Mouse (Mus musculus): Measurements from ENCODE around the gene Vma21. TPM values are rescaled to one million over a fixed set of nuclear protein-coding genes. Genes with fewer than 3 reads are reported as not detected.

The Vma21 gene
- polyA plus RNA-seq, 1 experiment = 27.5 TPM

DNA sequence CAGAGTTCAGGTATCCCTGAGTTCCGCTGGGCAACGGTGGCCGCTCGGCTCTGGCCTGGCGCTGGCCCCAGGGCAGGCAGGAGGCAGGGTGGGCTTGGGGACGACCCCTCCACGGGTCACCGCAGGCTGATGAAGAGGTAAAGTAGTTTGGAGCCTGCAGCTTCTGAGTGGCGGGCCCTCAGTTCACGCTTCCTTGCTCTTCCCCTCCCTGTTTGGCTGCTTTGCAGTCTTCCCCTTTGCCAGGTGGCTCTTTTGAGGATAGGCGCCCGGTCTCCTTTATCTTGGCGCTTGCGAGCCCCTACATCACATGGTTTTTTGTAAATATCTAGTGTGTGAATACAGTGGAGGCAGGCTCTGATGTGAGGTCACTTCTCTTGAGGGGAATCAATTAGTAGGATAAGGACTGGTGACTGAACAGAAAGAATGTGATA is 1.2 kb downstream of the Vma21 start:
- WGBS = 11% methylated on average over 14 of the region's 14 CpGs

GRCm38 (mm10) chrX:71838911-71839310 is 23.2 kb downstream of the Vma21 start:
- Histone ChIP-seq H3K4me1 (ENCODE audit: control insufficient read depth, insufficient read depth, low read length) (no peaks in the 10 kb centered on the region), H3K27ac (ENCODE audit: insufficient read depth, low read length) (no peak overlapping the region), H3K27me3 (ENCODE audit: control insufficient read depth, insufficient read depth, low read length) (no peaks in the 10 kb centered on the region), H3K4me3 (replicated peaks; ENCODE audit: insufficient read depth, low read depth, low read length) (no peak overlapping the region)
- 34% methylated on average over 4 of the region's 4 CpGs for WGBS
- no peak for DNase-seq
- TF ChIP-seq POLR2A (IDR thresholded peaks at IDR 0.05; ENCODE audit: borderline replicate concordance, insufficient read depth, low read length) = no peak
- TF ChIP-seq CTCF (IDR thresholded peaks at IDR 0.05; ENCODE audit: borderline replicate concordance, insufficient read depth, low read depth, low read length) = no peak

More for the DNA sequence above, 1.2 kb downstream of the Vma21 start:
- Histone ChIP-seq H3K4me3 (replicated peaks; ENCODE audit: insufficient read depth, low read depth, low read length) (peak overlapping the region; percentile 94), H3K4me1 (ENCODE audit: control insufficient read depth, insufficient read depth, low read length) (no peaks in the 10 kb centered on the region), H3K27me3 (ENCODE audit: control insufficient read depth, insufficient read depth, low read length) (no peaks in the 10 kb centered on the region), H3K27ac (ENCODE audit: insufficient read depth, low read length) (peak overlapping the region; percentile 97)
- TF ChIP-seq POLR2A (IDR thresholded peaks at IDR 0.05; ENCODE audit: borderline replicate concordance, insufficient read depth, low read length) (no peak), CTCF (IDR thresholded peaks at IDR 0.05; ENCODE audit: borderline replicate concordance, insufficient read depth, low read depth, low read length) (no peak)
- DNase-seq = no peak

DNA sequence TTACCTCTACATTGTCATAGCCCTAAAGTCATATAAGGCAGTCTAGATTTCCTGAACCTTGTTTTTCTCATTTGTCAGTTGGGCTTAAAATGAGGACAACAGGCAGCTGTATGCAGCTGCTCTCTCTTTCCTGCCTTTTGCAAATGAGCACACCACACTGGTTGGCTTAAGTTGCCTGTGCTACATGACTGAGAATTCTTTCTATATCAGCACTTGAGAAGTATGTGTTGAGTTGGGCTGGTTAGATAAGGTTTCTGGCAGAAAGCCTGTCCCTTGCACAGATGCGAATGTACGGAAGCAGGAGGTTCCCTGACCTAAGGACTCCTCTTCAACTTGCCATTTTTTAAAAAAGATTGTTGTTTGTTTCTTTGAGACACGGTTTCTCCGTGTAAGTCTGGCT is 31.0 kb downstream of the Vma21 start:
- WGBS = 91% methylated on average over 4 of the region's 4 CpGs
- Histone ChIP-seq H3K4me1 (ENCODE audit: control insufficient read depth, insufficient read depth, low read length) (no peaks in the 10 kb centered on the region), H3K4me3 (replicated peaks; ENCODE audit: insufficient read depth, low read depth, low read length) (no peak overlapping the region), H3K27me3 (ENCODE audit: control insufficient read depth, insufficient read depth, low read length) (no peaks in the 10 kb centered on the region), H3K27ac (ENCODE audit: insufficient read depth, low read length) (no peak overlapping the region)
- DNase-seq = no peak
- TF ChIP-seq POLR2A (IDR thresholded peaks at IDR 0.05; ENCODE audit: borderline replicate concordance, insufficient read depth, low read length) (no peak), CTCF (IDR thresholded peaks at IDR 0.05; ENCODE audit: borderline replicate concordance, insufficient read depth, low read depth, low read length) (no peak)

- DNase-seq = peak in 1 of 2 experiments; percentile 2
- H3K4me1 ChIP-seq (ENCODE audit: control insufficient read depth, insufficient read depth, low read length) = no peaks in the 10 kb centered on the region
- H3K27me3 ChIP-seq (ENCODE audit: control insufficient read depth, insufficient read depth, low read length) = no peaks in the 10 kb centered on the region
- H3K27ac ChIP-seq (ENCODE audit: insufficient read depth, low read length) = no peak overlapping the region
- no peak overlapping the region for H3K4me3 ChIP-seq (replicated peaks; ENCODE audit: insufficient read depth, low read depth, low read length)
- TF ChIP-seq POLR2A (IDR thresholded peaks at IDR 0.05; ENCODE audit: borderline replicate concordance, insufficient read depth, low read length) (no peak), CTCF (IDR thresholded peaks at IDR 0.05; ENCODE audit: borderline replicate concordance, insufficient read depth, low read depth, low read length) (no peak)
Measured at GRCm38 (mm10) chrX:71853798-71854197, 38.1 kb downstream of the Vma21 start.

Other genes with a start within 250 kb of the Vma21 start
- 0.25 and 0.29 TPM in 2 replicates for gene Gpr50, start 152.3 kb upstream of the Vma21 start, polyA plus RNA-seq (2012; rRNA removed)
- 1.2 and 1.3 TPM in 2 replicates for gene Gm1141, start 105.1 kb downstream of the Vma21 start, polyA plus RNA-seq (2012; rRNA removed)
- 12.2 and 14.0 TPM in 2 replicates for gene Prrg3, start 146.7 kb downstream of the Vma21 start, polyA plus RNA-seq (2012; rRNA removed)
- 0.23 TPM in 1 of 2 replicates, not detected in the other for gene Fate1, start 157.1 kb downstream of the Vma21 start, polyA plus RNA-seq (2012; rRNA removed)
- gene Cnga2, start 175.9 kb downstream of the Vma21 start, polyA plus RNA-seq (2012; rRNA removed) = 0.21 and 0.23 TPM in 2 replicates

Measured in cerebellum, adult 2 months (tissue).